Mouse (Mus musculus): ENCODE results near the gene Sfxn5. TPM values are rescaled to one million over a fixed set of nuclear protein-coding genes. Genes with fewer than 3 reads are reported as not detected.
A peak's percentile ranks its signal among the peaks of the same experiment; 100 is the strongest.

Sfxn5 gene
- total and polyA plus RNA-seq, 2 experiments from 2014 or later = 108 to 151 TPM

- peak; percentile 86 for ATAC-seq
- H3K4me1 ChIP-seq (ENCODE audit: insufficient read depth, low read length) = peaks cover 16% of the 10 kb centered on the region
- no peaks in the 10 kb centered on the region for H3K27me3 ChIP-seq (ENCODE audit: insufficient read depth, low read length)
- H3K9ac ChIP-seq (replicated peaks; ENCODE audit: low read length) = no peak overlapping the region
- no peak overlapping the region for H3K4me2 ChIP-seq (ENCODE audit: low read depth, low read length)
- no peaks in the 10 kb centered on the region for H3K36me3 ChIP-seq (ENCODE audit: insufficient read depth, low read length)
- H3K9me3 ChIP-seq (ENCODE audit: low read length) = no peaks in the 10 kb centered on the region
- peak; percentile 72 for DNase-seq (ENCODE audit: low spot score)
- 60% methylated on average over 7 of the region's 7 CpGs for WGBS
- H3K4me3 ChIP-seq (ENCODE audit: low read length) = no peak overlapping the region
- TF ChIP-seq CTCF (IDR thresholded peaks at IDR 0.05; ENCODE audit: low read depth) = peak; percentile 64
- H3K27ac ChIP-seq = peak overlapping the region; percentile 69
These were observed 37.6 kb downstream of the Sfxn5 start for GRCm38 (mm10) chr6:85295384-85296167.

- ATAC-seq = no peak
- H3K4me2 ChIP-seq (ENCODE audit: low read depth, low read length) = no peak overlapping the region
These were observed 39.2 kb downstream of the Sfxn5 start for GRCm38 (mm10) chr6:85294004-85294379.

GRCm38 (mm10) chr6:85293255-85294003 is 39.8 kb downstream of the Sfxn5 start:
- H3K9ac ChIP-seq (replicated peaks; ENCODE audit: low read length) = no peak overlapping the region
- no peak overlapping the region for H3K4me2 ChIP-seq (ENCODE audit: low read depth, low read length)
- H3K27ac ChIP-seq = no peak overlapping the region; the same call in 1 of the 2 replicates
- DNase-seq (ENCODE audit: low spot score) (no peak), ATAC-seq (peak; percentile 38; the same call in 1 of the 2 replicates)
- H3K4me3 ChIP-seq (ENCODE audit: low read length) = no peak overlapping the region
- WGBS = 49% methylated on average over 10 of the region's 10 CpGs
- no peaks in the 10 kb centered on the region for H3K27me3 ChIP-seq (ENCODE audit: insufficient read depth, low read length)
- peaks cover 16% of the 10 kb centered on the region for H3K4me1 ChIP-seq (ENCODE audit: insufficient read depth, low read length)
- no peaks in the 10 kb centered on the region for H3K9me3 ChIP-seq (ENCODE audit: low read length)
- no peaks in the 10 kb centered on the region for H3K36me3 ChIP-seq (ENCODE audit: insufficient read depth, low read length)
- no peak for TF ChIP-seq CTCF (IDR thresholded peaks at IDR 0.05; ENCODE audit: low read depth)

More at GRCm38 (mm10) chr6:85294004-85294379, 39.2 kb downstream of the Sfxn5 start:
- H3K4me1 ChIP-seq (ENCODE audit: insufficient read depth, low read length) = peaks cover 16% of the 10 kb centered on the region
- no peaks in the 10 kb centered on the region for H3K27me3 ChIP-seq (ENCODE audit: insufficient read depth, low read length)
- no peaks in the 10 kb centered on the region for H3K9me3 ChIP-seq (ENCODE audit: low read length)
- no peak overlapping the region for H3K4me3 ChIP-seq (ENCODE audit: low read length)
- H3K9ac ChIP-seq (replicated peaks; ENCODE audit: low read length) = no peak overlapping the region
- no peak for TF ChIP-seq CTCF (IDR thresholded peaks at IDR 0.05; ENCODE audit: low read depth)
- WGBS = 54% methylated on average over 5 of the region's 5 CpGs
- H3K27ac ChIP-seq = no peak overlapping the region
- DNase-seq (ENCODE audit: low spot score) = peak; percentile 5
- H3K36me3 ChIP-seq (ENCODE audit: insufficient read depth, low read length) = no peaks in the 10 kb centered on the region

- TF ChIP-seq CTCF (IDR thresholded peaks at IDR 0.05; ENCODE audit: low read depth) = peak; percentile 40
- no peaks in the 10 kb centered on the region for H3K9me3 ChIP-seq (ENCODE audit: low read length)
- ATAC-seq = no peak
These were observed 42.1 kb downstream of the Sfxn5 start for GRCm38 (mm10) chr6:85290869-85291824.

GRCm38 (mm10) chr6:85288193-85288857 is 44.9 kb downstream of the Sfxn5 start:
- no peak overlapping the region for H3K9ac ChIP-seq (replicated peaks; ENCODE audit: low read length)
- H3K27ac ChIP-seq = no peak overlapping the region
- no peak overlapping the region for H3K4me2 ChIP-seq (ENCODE audit: low read depth, low read length)
- H3K4me1 ChIP-seq (ENCODE audit: insufficient read depth, low read length) = peaks cover 1% of the 10 kb centered on the region; the same call in 1 of the 2 replicates
- TF ChIP-seq CTCF (IDR thresholded peaks at IDR 0.05; ENCODE audit: low read depth) = no peak
- H3K9me3 ChIP-seq (ENCODE audit: low read length) = no peaks in the 10 kb centered on the region
- no peak overlapping the region for H3K4me3 ChIP-seq (ENCODE audit: low read length)
- H3K36me3 ChIP-seq (ENCODE audit: insufficient read depth, low read length) = no peaks in the 10 kb centered on the region
- ATAC-seq (no peak), DNase-seq (ENCODE audit: low spot score) (no peak)
- WGBS = 93% methylated on average over 4 of the region's 4 CpGs
- H3K27me3 ChIP-seq (ENCODE audit: insufficient read depth, low read length) = no peaks in the 10 kb centered on the region

More at GRCm38 (mm10) chr6:85290869-85291824, 42.1 kb downstream of the Sfxn5 start:
- H3K9ac ChIP-seq (replicated peaks; ENCODE audit: low read length) = no peak overlapping the region
- DNase-seq (ENCODE audit: low spot score) = no peak
- H3K27me3 ChIP-seq (ENCODE audit: insufficient read depth, low read length) = no peaks in the 10 kb centered on the region
- no peak overlapping the region for H3K27ac ChIP-seq
- peaks cover 16% of the 10 kb centered on the region for H3K4me1 ChIP-seq (ENCODE audit: insufficient read depth, low read length)
- H3K4me2 ChIP-seq (ENCODE audit: low read depth, low read length) = no peak overlapping the region
- no peak overlapping the region for H3K4me3 ChIP-seq (ENCODE audit: low read length)
- no peaks in the 10 kb centered on the region for H3K36me3 ChIP-seq (ENCODE audit: insufficient read depth, low read length)
- 93% methylated on average over 16 of the region's 16 CpGs for WGBS

Measured in hindbrain, postnatal 0 days (tissue).